Mouse (Mus musculus) hindbrain, embryonic 10.5 days (tissue): ENCODE data around the gene Pfdn6. TPM values are rescaled to one million over a fixed set of nuclear protein-coding genes. Genes with fewer than 3 reads are reported as not detected.
"Not testable (repeated sequence)": the region's sequence is repeated elsewhere in the genome, so short reads cannot be mapped to it uniquely, and the experiment has no call there.

Experiments
- DNase-seq: peaks from one replicate; pipeline ENCODE4 v3.0.0-alpha.2; 2017; ENCODE audit warnings: low spot score
- H3K27ac ChIP-seq: fragments of 300-500 bp; sonication (generic); 2 replicates; pipeline ENCODE4 v1.5.1; 2016; ENCODE audit warnings: mild to moderate bottlenecking, moderate library complexity
- H3K27me3 ChIP-seq: fragments of 300-500 bp; sonication (generic); 2 replicates; pipeline ENCODE4 v1.6.1; 2016; ENCODE audit warnings: mild to moderate bottlenecking; ENCODE audit not compliant: poor library complexity, insufficient read depth, severe bottlenecking
- H3K36me3 ChIP-seq: fragments of 300-500 bp; sonication (generic); 2 replicates; pipeline ENCODE4 v1.6.1; 2016; ENCODE audit warnings: mild to moderate bottlenecking, moderate library complexity
- H3K4me1 ChIP-seq: fragments of 300-500 bp; sonication (generic); replicated peaks from 2 replicates; pipeline ENCODE4 v1.6.1; 2016; ENCODE audit warnings: mild to moderate bottlenecking
- H3K4me3 ChIP-seq: fragments of 300-500 bp; sonication (generic); 2 replicates; pipeline ENCODE4 v1.5.1; 2016; ENCODE audit warnings: mild to moderate bottlenecking, moderate library complexity
- H3K9me3 ChIP-seq: fragments of 300-500 bp; sonication (generic); 2 replicates; pipeline ENCODE4 v1.6.1; 2016; ENCODE audit warnings: mild to moderate bottlenecking, moderate library complexity
- WGBS: fragments of 180-500 bp; shearing (Covaris S2); methylation state at CpG from one replicate; pipeline ENCODE4 v1.1.7; 2016; 5-methylcytosine and 5-hydroxymethylcytosine counted together
- polyA plus RNA-seq: library from polyadenylated mRNA; unstranded; fragments of >200 nt; fragmentation: Nextera tagmentation; extraction: Ambion mirVana; gene quantifications from 2 replicates; pipeline ENCODE4 v1.2.1, GENCODE M21; 2016

Pfdn6 gene
- polyA plus RNA-seq, 1 experiment from 2014 or later = 228 TPM

DNA sequence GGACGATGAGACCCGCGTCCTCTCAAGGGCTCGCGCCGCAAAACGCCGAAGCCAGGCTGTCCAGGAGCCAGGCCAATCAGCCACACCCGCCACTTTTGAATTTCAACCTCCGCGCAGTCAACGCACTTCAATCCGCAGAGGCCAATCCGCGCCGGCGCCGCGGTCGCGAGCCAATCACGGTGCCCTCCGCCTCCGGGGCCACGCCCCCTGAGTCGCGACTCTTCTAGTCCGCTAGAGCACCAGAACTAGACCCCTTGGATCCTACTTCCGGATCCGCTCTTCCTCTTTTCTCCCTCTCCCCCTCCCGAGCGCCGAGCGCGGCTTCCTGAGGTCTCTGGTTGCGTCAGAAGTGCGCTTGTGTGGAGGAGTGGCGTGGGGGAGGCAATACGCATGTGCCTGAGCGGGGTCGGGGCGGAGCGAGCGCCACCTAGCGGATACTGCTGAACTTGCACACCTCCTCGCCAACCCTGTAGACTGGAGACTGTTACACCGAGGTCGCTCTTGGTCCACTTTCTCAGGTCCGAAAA lies 49.5 kb downstream of the Pfdn6 start, which contains the start of gene Kifc1:
TSS of gene Kifc1 (minus strand) at position 129 of the 527 bp plus-strand sequence.
- Histone ChIP-seq H3K27ac (peak within 1 kb of the TSS; percentile 93), H3K4me3 (peak within 1 kb of the TSS; percentile 70), H3K4me1 (peaks cover 18% of the 10 kb centered on the region), H3K27me3 (no peaks in the 10 kb centered on the region), H3K9me3 (no peaks in the 10 kb centered on the region), H3K36me3 (peaks cover 15% of the 10 kb centered on the region)
- WGBS = under 1% methylated on average over 49 of the region's 49 CpGs
- peak; percentile 100 for DNase-seq

DNA sequence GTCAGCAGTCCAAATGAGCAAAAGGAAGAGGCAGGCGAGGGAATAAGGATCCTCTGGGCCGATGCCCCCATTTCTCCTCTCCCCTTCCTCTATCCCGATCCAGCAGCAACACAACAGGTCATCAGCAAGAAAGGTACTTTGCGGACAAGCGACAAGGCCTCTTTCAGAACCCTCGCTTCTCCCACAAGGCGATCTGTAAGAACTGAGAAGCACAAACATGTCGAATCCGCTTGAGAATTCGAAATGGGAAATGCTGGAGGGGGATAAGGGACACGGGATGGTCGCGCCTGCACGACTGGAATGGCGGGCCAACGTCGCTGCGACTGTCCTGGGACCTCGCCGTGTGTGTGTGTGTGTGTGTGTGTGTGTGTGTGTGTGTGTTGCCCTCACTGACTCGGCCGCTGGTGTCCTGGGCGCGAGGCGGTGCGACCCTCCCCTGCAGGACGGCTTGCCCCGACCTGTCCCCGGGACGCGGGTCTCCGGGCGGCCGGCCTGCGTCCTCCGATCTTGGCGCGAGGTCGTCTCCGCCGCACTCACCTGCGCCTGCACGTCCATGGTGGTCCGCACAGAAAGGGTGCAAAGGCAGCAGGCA lies 50.1 kb downstream of the Pfdn6 start:
- H3K27me3 ChIP-seq, H3K9me3 ChIP-seq, DNase-seq: not testable (repeated sequence)
- Histone ChIP-seq H3K27ac (peak overlapping the region; percentile 93), H3K4me3 (peak overlapping the region; percentile 70), H3K36me3 (peaks cover 21% of the 10 kb centered on the region), H3K4me1 (peaks cover 18% of the 10 kb centered on the region)
- WGBS = under 1% methylated on average over 44 of the region's 44 CpGs

Other genes with a start within 250 kb of the Pfdn6 start
- gene March2, start 221.7 kb downstream of the Pfdn6 start, polyA plus RNA-seq = 36.7 and 45.4 TPM in 2 replicates
- 367 and 495 TPM in 2 replicates for gene Rab11b, start 179.8 kb downstream of the Pfdn6 start, polyA plus RNA-seq
- gene Angptl4, start 158.5 kb downstream of the Pfdn6 start, polyA plus RNA-seq = 23.4 and 25.9 TPM in 2 replicates
- gene Kank3, start 129.8 kb downstream of the Pfdn6 start, polyA plus RNA-seq = 26.2 and 28.5 TPM in 2 replicates
- 712 and 835 TPM in 2 replicates for gene Rps28, start 115.8 kb downstream of the Pfdn6 start, polyA plus RNA-seq
- 517 and 544 TPM in 2 replicates for gene Ndufa7, start 115.8 kb downstream of the Pfdn6 start, polyA plus RNA-seq
- 87.7 and 91.8 TPM in 2 replicates for gene Cd320, start 97.3 kb downstream of the Pfdn6 start, polyA plus RNA-seq
- gene Gm7029, start 66.5 kb downstream of the Pfdn6 start, polyA plus RNA-seq = not detected in 2 replicates
- 6.3 and 7.1 TPM in 2 replicates for gene Kifc1, start 49.7 kb downstream of the Pfdn6 start, polyA plus RNA-seq
- gene Platr17, start 35.2 kb downstream of the Pfdn6 start, polyA plus RNA-seq = 0.34 and 0.41 TPM in 2 replicates
- 73.1 and 82.8 TPM in 2 replicates for gene Daxx, start 30.9 kb downstream of the Pfdn6 start, polyA plus RNA-seq
- gene Tapbp, start 24.4 kb downstream of the Pfdn6 start, polyA plus RNA-seq = 14.5 and 17.2 TPM in 2 replicates
- gene Zbtb22, start 24.4 kb downstream of the Pfdn6 start, polyA plus RNA-seq = 23.0 and 24.0 TPM in 2 replicates
- gene Rgl2, start 10.8 kb downstream of the Pfdn6 start, polyA plus RNA-seq = 45.2 and 55.7 TPM in 2 replicates
- gene Wdr46, start 317 bp upstream of the Pfdn6 start, polyA plus RNA-seq = 47.0 and 51.8 TPM in 2 replicates
- 4.3 and 6.5 TPM in 2 replicates for gene B3galt4, start 11.1 kb upstream of the Pfdn6 start, polyA plus RNA-seq
- 55.0 and 63.9 TPM in 2 replicates for gene Vps52, start 15.5 kb upstream of the Pfdn6 start, polyA plus RNA-seq
- 1,286 and 1,579 TPM in 2 replicates for gene Rps18, start 15.7 kb upstream of the Pfdn6 start, polyA plus RNA-seq
- gene H2-K1, start 60.0 kb upstream of the Pfdn6 start, polyA plus RNA-seq = 27.1 and 30.9 TPM in 2 replicates
- 12.3 and 17.3 TPM in 2 replicates for gene Ring1, start 84.3 kb upstream of the Pfdn6 start, polyA plus RNA-seq
- 65.5 and 73.0 TPM in 2 replicates for gene H2-Ke6, start 87.7 kb upstream of the Pfdn6 start, polyA plus RNA-seq
- gene Slc39a7, start 91.3 kb upstream of the Pfdn6 start, polyA plus RNA-seq = 188 and 197 TPM in 2 replicates
- gene Rxrb, start 91.5 kb upstream of the Pfdn6 start, polyA plus RNA-seq = 49.1 and 56.4 TPM in 2 replicates
- 0.99 and 1.7 TPM in 2 replicates for gene Col11a2, start 99.1 kb upstream of the Pfdn6 start, polyA plus RNA-seq
- 0.80 and 0.82 TPM in 2 replicates for gene H2-Oa, start 152.0 kb upstream of the Pfdn6 start, polyA plus RNA-seq
- gene H2-DMa, start 179.2 kb upstream of the Pfdn6 start, polyA plus RNA-seq = 5.8 and 7.7 TPM in 2 replicates
- gene Brd2, start 182.3 kb upstream of the Pfdn6 start, polyA plus RNA-seq = 131 and 135 TPM in 2 replicates
- 0.11 and 0.24 TPM in 2 replicates for gene H2-DMb2, start 203.0 kb upstream of the Pfdn6 start, polyA plus RNA-seq
- 0.30 and 0.98 TPM in 2 replicates for gene H2-DMb1, start 212.7 kb upstream of the Pfdn6 start, polyA plus RNA-seq
- gene Tap1, start 247.2 kb upstream of the Pfdn6 start, polyA plus RNA-seq = 1.7 TPM in 2 replicates
- gene Psmb9, start 247.4 kb upstream of the Pfdn6 start, polyA plus RNA-seq = 0.66 and 0.97 TPM in 2 replicates